Mouse (Mus musculus) embryo, embryonic 11.5 days (tissue): ENCODE results near the gene Tcf20.
A peak's percentile ranks its signal among the peaks of the same experiment; 100 is the strongest.
"Not testable (repeated sequence)": the region's sequence is repeated elsewhere in the genome, so short reads cannot be mapped to it uniquely, and the experiment has no call there.

ENCODE experiments used
- DNase-seq: peaks from one replicate; pipeline ENCODE4 v3.0.0-alpha.2; 2012; ENCODE audit warnings: low read depth, low spot score

The Tcf20 gene

GRCm38 (mm10) chr15:82900331-82900730, 87.3 kb downstream of the Tcf20 start:
- DNase-seq, result no peak

- peak; percentile 78 for DNase-seq
Observed at GRCm38 (mm10) chr15:82899676-82900301, 87.9 kb downstream of the Tcf20 start.

- DNase-seq, result no peak
Observed at GRCm38 (mm10) chr15:82898740-82899675, 88.7 kb downstream of the Tcf20 start.

- DNase-seq, result no peak
Observed at GRCm38 (mm10) chr15:82898141-82898739, 89.4 kb downstream of the Tcf20 start.

- DNase-seq, result no peak
Observed at GRCm38 (mm10) chr15:82896336-82896735, 91.3 kb downstream of the Tcf20 start.

- DNase-seq, result no peak
Observed at GRCm38 (mm10) chr15:82890470-82890869, 97.2 kb downstream of the Tcf20 start.

GRCm38 (mm10) chr15:82889426-82889825, 98.2 kb downstream of the Tcf20 start:
- DNase-seq, result no peak

GRCm38 (mm10) chr15:82888466-82888865, 99.2 kb downstream of the Tcf20 start:
- DNase-seq, result no peak

- no peak for DNase-seq
Observed at GRCm38 (mm10) chr15:82877309-82877708, 110.4 kb downstream of the Tcf20 start.

- DNase-seq, result no peak
Observed at GRCm38 (mm10) chr15:82876863-82877262, 110.8 kb downstream of the Tcf20 start.

GRCm38 (mm10) chr15:82872037-82872436, 115.6 kb downstream of the Tcf20 start:
- DNase-seq, result no peak

- not testable (repeated sequence) for DNase-seq
Observed at GRCm38 (mm10) chr15:82866286-82866685, 121.4 kb downstream of the Tcf20 start.

GRCm38 (mm10) chr15:82863674-82864073, 124.0 kb downstream of the Tcf20 start:
- no peak for DNase-seq

- DNase-seq, result peak; percentile 7
Observed at GRCm38 (mm10) chr15:82856652-82857378, 130.9 kb downstream of the Tcf20 start.

- DNase-seq, result no peak
Observed at GRCm38 (mm10) chr15:82856065-82856464, 131.6 kb downstream of the Tcf20 start.

GRCm38 (mm10) chr15:82839146-82839545, 148.5 kb downstream of the Tcf20 start:
- no peak for DNase-seq

GRCm38 (mm10) chr15:82829917-82830316, 157.8 kb downstream of the Tcf20 start:
- DNase-seq, result no peak

- no peak for DNase-seq
Observed at GRCm38 (mm10) chr15:82825866-82826265, 161.8 kb downstream of the Tcf20 start.

- no peak for DNase-seq
Observed at GRCm38 (mm10) chr15:82822347-82822746, 165.3 kb downstream of the Tcf20 start.

- no peak for DNase-seq
Observed at GRCm38 (mm10) chr15:82821657-82822056, 166.0 kb downstream of the Tcf20 start.

- DNase-seq, result no peak
Observed at GRCm38 (mm10) chr15:82815296-82815695, 172.4 kb downstream of the Tcf20 start.

- peak; percentile 42 for DNase-seq
Observed at GRCm38 (mm10) chr15:82814806-82815205, 172.9 kb downstream of the Tcf20 start.
